Mouse (Mus musculus) heart, embryonic 14.5 days (tissue): ENCODE measurements at regions not wholly inside any gene's neighbourhood (a gene's known extent, or its start where the extent isn't known, plus 50 kb on each side); places are given as distances from the start of the nearest gene placed in this dataset.

ENCODE experiments used
- ATAC-seq: fragments of 200-750 bp; cut with Nextera tagmentation; 2 replicates; pipeline ENCODE4 v1.8.0; 2017; ENCODE audit warnings: low read depth, moderate TSS enrichment; ENCODE audit not compliant: insufficient number of reproducible peaks, insufficient read depth, low FRiP score
- H3K27ac ChIP-seq, 2 experiments: fragments of 200-500 bp in 1 of 2; fragments of 300-500 bp in 1 of 2; sonication (generic) in 1 of 2; replicated peaks in 1 of 2; 2 replicates each; pipeline ENCODE4 v1.5.1; 2012 to 2014; ENCODE audit warnings: low read depth in 2 of 2, low read length in 2 of 2, control low read depth in 1 of 2, mild to moderate bottlenecking in 1 of 2, mixed read lengths in 1 of 2; ENCODE audit not compliant: control insufficient read depth in 1 of 2, insufficient read depth in 1 of 2
- H3K27me3 ChIP-seq: fragments of 300-500 bp; sonication (generic); 2 replicates; pipeline ENCODE4 v1.6.1; 2014; ENCODE audit warnings: mild to moderate bottlenecking, low read length, control low read depth; ENCODE audit not compliant: control insufficient read depth, insufficient read depth
- H3K36me3 ChIP-seq: fragments of 300-500 bp; sonication (generic); 2 replicates; pipeline ENCODE4 v1.6.1; 2014; ENCODE audit warnings: mild to moderate bottlenecking, control low read depth, low read length, mixed read lengths; ENCODE audit not compliant: control insufficient read depth, insufficient read depth
- H3K4me1 ChIP-seq, 2 experiments: fragments of 200-500 bp in 1 of 2; fragments of 300-500 bp in 1 of 2; sonication (generic) in 1 of 2; 2 replicates each; pipeline ENCODE4 v1.6.1; 2012 to 2014; ENCODE audit warnings: low read length in 2 of 2, control low read depth in 1 of 2, mixed read lengths in 1 of 2; ENCODE audit not compliant: control insufficient read depth in 2 of 2, insufficient read depth in 2 of 2
- H3K4me2 ChIP-seq: fragments of 300-500 bp; sonication (generic); 2 replicates; pipeline ENCODE4 v1.6.1; 2014; ENCODE audit warnings: mild to moderate bottlenecking, low read length
- H3K4me3 ChIP-seq, 2 experiments: fragments of 200-500 bp in 1 of 2; fragments of 300-500 bp in 1 of 2; sonication (generic) in 1 of 2; 2 replicates each; pipeline ENCODE4 v1.5.1; 2012 to 2014; ENCODE audit warnings: low read length in 2 of 2, mild to moderate bottlenecking in 2 of 2, control low read depth in 1 of 2, low read depth in 1 of 2, moderate library complexity in 1 of 2; ENCODE audit not compliant: control insufficient read depth in 1 of 2, insufficient read depth in 1 of 2
- H3K9ac ChIP-seq: fragments of 300-500 bp; sonication (generic); 2 replicates; pipeline ENCODE4 v1.6.1; 2014; ENCODE audit warnings: mild to moderate bottlenecking, low read length
- H3K9me3 ChIP-seq: fragments of 300-500 bp; sonication (generic); 2 replicates; pipeline ENCODE4 v1.6.1; 2016; ENCODE audit warnings: low read length, control low read depth; ENCODE audit not compliant: control insufficient read depth
- WGBS: fragments of 180-500 bp; shearing (Covaris S2); extraction: QIAGEN DNeasy Blood & Tissue Kit; methylation state at CpG from one replicate; pipeline ENCODE4 v1.1.7; 2014; 5-methylcytosine and 5-hydroxymethylcytosine counted together

GRCm38 (mm10) chr12:25585746-25586145 lies 488.8 kb upstream of the Id2 start:
- Histone ChIP-seq H3K9ac (no peak overlapping the region), H3K27ac (no peak overlapping the region), H3K4me1 (peaks cover 2 to 5% of the 10 kb centered on the region in 2 experiments; a peak in 1 of 4 replicates), H3K9me3 (no peaks in the 10 kb centered on the region), H3K36me3 (no peaks in the 10 kb centered on the region), H3K4me2 (no peak overlapping the region), H3K4me3 (no peak overlapping the region), H3K27me3 (no peaks in the 10 kb centered on the region)
- ATAC-seq, result no peak
- 82% methylated on average over 3 of the region's 3 CpGs for WGBS

GRCm38 (mm10) chr12:25579407-25579806 lies 482.5 kb upstream of the Id2 start:
- no peak for ATAC-seq
- Histone ChIP-seq H3K27ac (no peak overlapping the region), H3K27me3 (no peaks in the 10 kb centered on the region), H3K4me2 (no peak overlapping the region), H3K4me3 (no peak overlapping the region), H3K4me1 (peaks cover 2 to 5% of the 10 kb centered on the region in 2 experiments; a peak in 1 of 4 replicates), H3K9ac (no peak overlapping the region), H3K36me3 (no peaks in the 10 kb centered on the region), H3K9me3 (no peaks in the 10 kb centered on the region)
- 67% methylated on average over 8 of the region's 8 CpGs for WGBS

- Histone ChIP-seq H3K9ac (no peak overlapping the region), H3K4me2 (no peak overlapping the region)
Measured at GRCm38 (mm10) chr12:25565131-25565530, 468.2 kb upstream of the Id2 start.

GRCm38 (mm10) chr12:25559601-25560000 lies 462.7 kb upstream of the Id2 start:
- Histone ChIP-seq H3K27ac (no peak overlapping the region), H3K4me1 (no peaks in the 10 kb centered on the region), H3K4me2 (no peak overlapping the region), H3K9me3 (no peaks in the 10 kb centered on the region), H3K27me3 (no peaks in the 10 kb centered on the region), H3K4me3 (no peak overlapping the region), H3K36me3 (no peaks in the 10 kb centered on the region), H3K9ac (no peak overlapping the region)
- ATAC-seq, result no peak

More at GRCm38 (mm10) chr12:25565131-25565530, 468.2 kb upstream of the Id2 start:
- H3K27ac ChIP-seq, result no peak overlapping the region
- 65% methylated on average over 2 of the region's 2 CpGs for WGBS
- no peaks in the 10 kb centered on the region for H3K36me3 ChIP-seq
- H3K27me3 ChIP-seq, result no peaks in the 10 kb centered on the region
- ATAC-seq, result no peak
- H3K4me1 ChIP-seq, result no peaks in the 10 kb centered on the region
- no peak overlapping the region for H3K4me3 ChIP-seq
- no peaks in the 10 kb centered on the region for H3K9me3 ChIP-seq

GRCm38 (mm10) chr12:25553656-25554055 lies 456.7 kb upstream of the Id2 start:
- Histone ChIP-seq H3K27ac (no peak overlapping the region), H3K4me3 (no peak overlapping the region), H3K9me3 (no peaks in the 10 kb centered on the region), H3K27me3 (no peaks in the 10 kb centered on the region), H3K4me2 (no peak overlapping the region), H3K9ac (no peak overlapping the region), H3K4me1 (no peaks in the 10 kb centered on the region), H3K36me3 (no peaks in the 10 kb centered on the region)
- no peak for ATAC-seq
- 90% methylated on average over 1 of the region's 1 CpGs for WGBS

- Histone ChIP-seq H3K27ac (no peak overlapping the region), H3K4me3 (no peak overlapping the region), H3K27me3 (no peaks in the 10 kb centered on the region), H3K9me3 (no peaks in the 10 kb centered on the region), H3K4me2 (no peak overlapping the region), H3K4me1 (peaks cover under 1 to 4% of the 10 kb centered on the region in 2 experiments; a peak in 2 of 4 replicates), H3K9ac (no peak overlapping the region), H3K36me3 (no peaks in the 10 kb centered on the region)
- WGBS, result 87% methylated on average over 3 of the region's 3 CpGs
- no peak for ATAC-seq
Measured at GRCm38 (mm10) chr12:25549735-25550134, 452.8 kb upstream of the Id2 start.

GRCm38 (mm10) chr12:25544253-25544652 lies 447.3 kb upstream of the Id2 start:
- Histone ChIP-seq H3K36me3 (no peaks in the 10 kb centered on the region), H3K9ac (no peak overlapping the region), H3K9me3 (no peaks in the 10 kb centered on the region), H3K4me2 (no peak overlapping the region), H3K27me3 (no peaks in the 10 kb centered on the region), H3K4me1 (peaks cover 2 to 5% of the 10 kb centered on the region in 2 experiments; a peak in 2 of 4 replicates), H3K4me3 (no peak overlapping the region), H3K27ac (no peak overlapping the region)
- no peak for ATAC-seq
- 81% methylated on average over 6 of the region's 6 CpGs for WGBS

- no peak overlapping the region for H3K4me2 ChIP-seq
- no peak overlapping the region for H3K4me3 ChIP-seq
- H3K27me3 ChIP-seq, result no peaks in the 10 kb centered on the region
- no peaks in the 10 kb centered on the region for H3K9me3 ChIP-seq
- H3K9ac ChIP-seq, result no peak overlapping the region
- peaks cover 6 to 27% of the 10 kb centered on the region in 2 experiments; a peak in 3 of 4 replicates for H3K4me1 ChIP-seq
- no peak for ATAC-seq
- H3K36me3 ChIP-seq, result no peaks in the 10 kb centered on the region
- H3K27ac ChIP-seq, result peak overlapping the region; percentile 8 to 31; a peak in 1 of 4 replicates
- 66% methylated on average over 5 of the region's 5 CpGs for WGBS
Measured at GRCm38 (mm10) chr12:25534620-25534950, 437.6 kb upstream of the Id2 start.
